Mouse (Mus musculus) midbrain, postnatal 0 days (tissue): Measurements from ENCODE around the gene Igsf23. TPM values are rescaled to one million over a fixed set of nuclear protein-coding genes. Genes with fewer than 3 reads are reported as not detected.
"Not testable (repeated sequence)": the region's sequence is repeated elsewhere in the genome, so short reads cannot be mapped to it uniquely, and the experiment has no call there.

Source experiments
- ATAC-seq: fragments of 200-750 bp; cut with Nextera tagmentation; 2 replicates; pipeline ENCODE4 v1.8.0; 2017; ENCODE audit warnings: moderate number of reproducible peaks, mild to moderate bottlenecking, moderate TSS enrichment, moderate library complexity; ENCODE audit not compliant: low FRiP score
- DNase-seq: peaks from one replicate; pipeline ENCODE4 v3.0.0-alpha.2; 2015; ENCODE audit warnings: low spot score
- H3K27ac ChIP-seq: fragments of 300-500 bp; sonication (generic); 2 replicates; pipeline ENCODE4 v1.5.1; 2014; ENCODE audit warnings: low read depth, mild to moderate bottlenecking, low read length, mixed read lengths
- H3K27me3 ChIP-seq: fragments of 300-500 bp; sonication (generic); 2 replicates; pipeline ENCODE4 v1.6.1; 2014; ENCODE audit warnings: low read length, control low read depth, mixed read lengths; ENCODE audit not compliant: insufficient read depth
- H3K36me3 ChIP-seq: fragments of 300-500 bp; sonication (generic); 2 replicates; pipeline ENCODE4 v1.6.1; 2014; ENCODE audit warnings: low read length, control low read depth, mixed read lengths; ENCODE audit not compliant: insufficient read depth
- H3K4me1 ChIP-seq: fragments of 300-500 bp; sonication (generic); 2 replicates; pipeline ENCODE4 v1.6.1; 2014; ENCODE audit warnings: mild to moderate bottlenecking, control low read depth, antibody characterized with exemption, low read length, mixed read lengths; ENCODE audit not compliant: insufficient read depth
- H3K4me2 ChIP-seq: fragments of 300-500 bp; sonication (generic); 2 replicates; pipeline ENCODE4 v1.6.1; 2014; ENCODE audit warnings: low read depth, mild to moderate bottlenecking, low read length, mixed read lengths; ENCODE audit not compliant: poor library complexity, severe bottlenecking
- H3K4me3 ChIP-seq: fragments of 300-500 bp; sonication (generic); 2 replicates; pipeline ENCODE4 v1.5.1; 2014; ENCODE audit warnings: low read depth, mild to moderate bottlenecking, low read length, moderate library complexity
- H3K9ac ChIP-seq: fragments of 300-500 bp; sonication (generic); replicated peaks from 2 replicates; pipeline ENCODE4 v1.6.1; 2014; ENCODE audit warnings: mild to moderate bottlenecking, low read length, moderate library complexity, mixed read lengths; ENCODE audit not compliant: poor library complexity, severe bottlenecking
- H3K9me3 ChIP-seq: fragments of 300-500 bp; sonication (generic); 2 replicates; pipeline ENCODE4 v1.6.1; 2016; ENCODE audit warnings: low read length, control low read depth
- CTCF ChIP-seq: IDR thresholded peaks from 2 replicates; pipeline ENCODE4 v1.5.1; 2016; ENCODE audit warnings: antibody characterized with exemption, mild to moderate bottlenecking
- WGBS: fragments of 180-500 bp; shearing (Covaris S2); extraction: QIAGEN DNeasy Blood & Tissue Kit; methylation state at CpG from one replicate; pipeline ENCODE4 v1.1.7; 2014; 5-methylcytosine and 5-hydroxymethylcytosine counted together
- polyA plus RNA-seq: library from polyadenylated mRNA; unstranded; fragments of >200 nt; fragmentation: Nextera tagmentation; extraction: Ambion mirVana; gene quantifications from 2 replicates; pipeline ENCODE4 v1.2.1, GENCODE M21; 2015
- total RNA-seq: library from RNA; depleted of rRNA; stranded (reverse); fragments of >200 nt; gene quantifications from 2 replicates; pipeline ENCODE4 v1.2.3, GENCODE M21; 2014

Gene Igsf23
- total and polyA plus RNA-seq, 2 experiments from 2014 or later, result not detected

DNA sequence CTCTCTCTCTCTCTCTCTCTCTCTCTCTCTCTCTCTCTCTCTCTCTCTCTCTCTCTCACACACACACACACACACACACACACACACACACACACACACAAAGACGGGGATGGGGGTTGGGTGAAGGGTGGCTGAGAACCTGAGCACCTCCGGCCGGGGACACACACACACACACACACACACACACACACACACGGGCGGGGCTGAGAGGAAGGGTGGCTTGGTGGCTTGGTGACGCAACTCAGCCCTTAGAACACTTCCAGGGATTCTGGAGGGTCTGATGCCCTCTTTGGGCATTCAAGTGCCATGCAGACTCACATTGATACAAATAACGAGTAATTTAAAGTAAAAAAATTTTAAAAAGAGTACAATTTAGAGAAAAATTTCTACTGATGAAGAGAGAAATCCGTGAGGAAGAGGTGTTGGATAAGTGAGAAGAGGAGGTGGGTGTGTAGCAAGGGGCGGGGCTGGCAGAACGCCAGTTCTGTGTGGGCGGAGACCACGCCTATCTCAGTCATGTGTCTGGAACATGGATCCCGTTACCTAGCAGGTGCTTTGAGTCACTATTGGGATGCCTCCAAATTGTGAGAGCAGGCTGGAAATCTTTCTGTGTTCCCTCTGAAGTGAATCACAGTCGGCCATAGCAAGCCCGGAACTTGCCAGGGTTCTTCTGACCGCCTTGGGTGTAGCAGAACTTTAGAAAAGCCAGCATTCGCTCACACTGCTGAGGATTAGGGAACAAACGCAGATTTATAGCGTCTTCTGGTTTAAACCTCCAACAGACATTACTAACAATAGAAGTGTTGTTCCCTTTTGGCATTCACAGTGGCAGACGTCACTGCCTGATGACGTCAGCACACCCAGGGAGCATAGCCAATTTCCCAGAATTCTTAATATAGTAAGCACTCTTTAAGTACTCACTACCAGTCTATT lies 17.4 kb downstream of the Igsf23 start:
- 25% methylated on average over 20 of the region's 21 CpGs for WGBS
- ATAC-seq (peak; percentile 86), DNase-seq (peak; percentile 80)
- Histone ChIP-seq H3K9me3 (no peaks in the 10 kb centered on the region), H3K27ac (peak overlapping the region; percentile 76), H3K4me2 (peak overlapping the region; percentile 42), H3K4me1 (no peaks in the 10 kb centered on the region), H3K27me3 (no peaks in the 10 kb centered on the region), H3K4me3 (peak overlapping the region; percentile 28), H3K36me3 (no peaks in the 10 kb centered on the region), H3K9ac (no peak overlapping the region; the same call in none of the 2 replicates)
- no peak; the same call in 1 of the 2 replicates for TF ChIP-seq CTCF

DNA sequence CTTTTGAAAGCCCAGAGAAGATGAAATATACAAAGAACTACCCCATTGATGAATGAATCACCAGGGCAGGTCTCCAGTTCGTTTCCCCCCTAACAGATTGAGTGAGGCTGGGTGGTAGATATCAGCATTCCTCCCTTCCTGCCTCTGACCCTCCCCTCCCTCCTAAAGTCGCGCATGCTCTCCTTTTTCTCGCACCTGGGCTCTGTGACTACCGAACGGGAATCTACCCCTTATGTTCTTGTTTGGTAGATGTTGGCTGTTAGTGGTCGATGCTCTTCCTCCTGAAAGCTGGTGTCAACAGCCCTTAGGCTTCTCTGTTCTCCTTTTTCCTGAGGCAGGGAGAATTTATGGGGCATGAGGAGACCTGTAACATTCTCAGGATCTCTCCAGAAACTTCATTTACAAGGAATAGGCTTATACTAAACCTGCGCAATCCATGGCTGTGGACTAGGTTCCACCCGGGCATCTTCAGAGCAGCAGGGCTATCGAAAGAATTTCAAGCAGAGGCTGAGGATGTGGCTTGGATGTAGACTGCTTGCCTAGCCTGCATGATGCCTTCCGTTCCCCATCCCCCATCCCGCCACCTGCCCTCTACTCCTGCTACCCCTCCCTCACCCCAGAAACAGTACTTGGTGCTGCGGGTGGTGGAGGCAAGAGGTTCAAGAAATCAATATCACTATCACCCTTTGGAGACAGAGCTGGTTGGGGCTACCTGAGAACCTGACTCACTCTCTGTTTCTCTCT lies 18.3 kb downstream of the Igsf23 start:
- Histone ChIP-seq H3K4me1 (no peaks in the 10 kb centered on the region), H3K4me2 (peak overlapping the region; percentile 42), H3K27ac (peak overlapping the region; percentile 38; the same call in 1 of the 2 replicates), H3K9ac (peak overlapping the region; percentile 39; the same call in 1 of the 2 replicates), H3K27me3 (no peaks in the 10 kb centered on the region), H3K36me3 (no peaks in the 10 kb centered on the region), H3K4me3 (no peak overlapping the region), H3K9me3 (no peaks in the 10 kb centered on the region)
- TF ChIP-seq CTCF, result no peak
- 27% methylated on average over 13 of the region's 13 CpGs for WGBS
- ATAC-seq (peak; percentile 75), DNase-seq (peak; percentile 12)

DNA sequence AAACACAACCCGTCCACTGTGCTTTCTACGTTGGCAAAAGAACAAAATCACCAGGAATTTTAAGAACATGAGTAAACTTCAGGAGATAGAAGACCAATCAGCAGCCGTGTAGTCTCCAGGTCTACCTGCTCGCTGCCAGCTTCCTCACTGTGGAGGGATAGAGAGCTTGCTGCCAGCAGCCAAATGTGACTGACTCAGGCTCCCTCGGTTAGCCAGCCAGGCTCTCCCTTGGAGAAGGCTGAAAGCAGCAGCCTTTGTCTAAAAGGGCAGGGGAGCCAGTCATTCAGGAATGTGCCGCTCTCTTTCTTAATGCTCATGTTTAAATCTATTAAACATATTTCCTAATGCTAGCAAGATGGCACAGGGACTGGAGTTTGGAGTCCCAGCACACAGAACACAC lies 20.1 kb downstream of the Igsf23 start:
- H3K4me1 ChIP-seq, H3K4me2 ChIP-seq, ATAC-seq, H3K9ac ChIP-seq, H3K27ac ChIP-seq, DNase-seq, H3K9me3 ChIP-seq, H3K27me3 ChIP-seq, H3K36me3 ChIP-seq, H3K4me3 ChIP-seq: not testable (repeated sequence)
- 79% methylated on average over 6 of the region's 6 CpGs for WGBS

DNA sequence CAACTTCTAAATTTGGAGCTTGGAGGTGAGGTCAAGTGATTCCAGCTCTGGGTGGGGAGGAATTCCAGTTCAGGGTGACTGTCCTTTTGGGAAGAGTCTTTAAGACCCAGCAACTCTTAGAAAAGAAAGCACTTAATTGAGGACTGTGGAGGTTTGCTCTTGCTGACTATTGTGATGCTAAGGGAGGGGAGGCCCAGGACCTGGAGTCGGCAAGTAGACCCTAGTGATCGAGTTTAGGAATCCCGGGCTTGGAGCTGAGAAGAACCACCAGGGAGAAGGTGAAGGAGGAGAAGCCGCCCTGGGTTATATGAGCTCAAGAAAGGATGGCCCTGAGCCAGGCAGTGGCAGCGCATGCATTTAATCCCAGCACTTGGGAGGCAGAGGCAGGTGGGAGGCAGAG lies 22.1 kb downstream of the Igsf23 start:
- H3K36me3 ChIP-seq, result no peaks in the 10 kb centered on the region
- ATAC-seq (no peak), DNase-seq (no peak)
- TF ChIP-seq CTCF, result no peak
- H3K9me3 ChIP-seq, result no peaks in the 10 kb centered on the region
- H3K4me3 ChIP-seq, result no peak overlapping the region
- no peak overlapping the region for H3K27ac ChIP-seq
- no peak overlapping the region for H3K9ac ChIP-seq
- WGBS, result 60% methylated on average over 5 of the region's 5 CpGs
- no peaks in the 10 kb centered on the region for H3K4me1 ChIP-seq
- H3K27me3 ChIP-seq, result no peaks in the 10 kb centered on the region
- H3K4me2 ChIP-seq, result no peak overlapping the region

- H3K9me3 ChIP-seq, result no peaks in the 10 kb centered on the region
- DNase-seq (no peak), ATAC-seq (no peak)
- no peaks in the 10 kb centered on the region for H3K36me3 ChIP-seq
- WGBS, result 67% methylated on average over 2 of the region's 2 CpGs
- H3K27ac ChIP-seq, result no peak overlapping the region
- no peak for TF ChIP-seq CTCF
- H3K4me3 ChIP-seq, result no peak overlapping the region
- no peak overlapping the region for H3K4me2 ChIP-seq
- H3K27me3 ChIP-seq, result no peaks in the 10 kb centered on the region
- H3K4me1 ChIP-seq, result no peaks in the 10 kb centered on the region
- no peak overlapping the region for H3K9ac ChIP-seq
Observed at GRCm38 (mm10) chr7:19926849-19927480, 23.6 kb downstream of the Igsf23 start.
